Mouse (Mus musculus) heart, adult 18-20 months (tissue): ENCODE measurements at regions not wholly inside any gene's neighbourhood (a gene's known extent, or its start where the extent isn't known, plus 50 kb on each side); places are given as distances from the start of the nearest gene placed in this dataset.
A peak's percentile ranks its signal among the peaks of the same experiment; 100 is the strongest.

Source experiments
- DNase-seq, 2 experiments: peaks; one replicate each; pipeline ENCODE4 v3.0.0; 2021 to 2022; ENCODE audit warnings: mixed read lengths in 1 of 2

DNA sequence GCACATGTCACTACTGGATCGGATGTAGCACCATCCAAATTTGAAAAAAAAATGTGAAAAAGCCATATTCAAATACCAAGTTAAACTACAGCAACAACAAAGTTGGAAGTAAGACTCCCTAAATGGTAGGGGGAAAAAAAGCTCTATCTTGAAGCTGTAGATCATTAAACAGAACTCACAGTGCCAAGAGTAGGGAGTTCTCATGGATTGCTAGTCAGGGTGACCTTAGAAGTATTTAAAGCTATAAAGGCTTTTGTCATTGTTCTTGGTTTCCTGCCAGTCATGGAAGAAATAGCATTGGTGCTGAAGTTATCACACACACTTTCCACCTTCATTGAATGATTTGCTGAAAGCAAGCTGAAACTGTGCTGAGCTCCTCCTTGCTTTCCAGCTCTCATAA is 1122.1 kb downstream of the Adgrl3 start:
- peak; percentile 4 to 5 for DNase-seq
